Mouse (Mus musculus): Measurements from ENCODE around the gene Lhx8. TPM values are rescaled to one million over a fixed set of nuclear protein-coding genes. Genes with fewer than 3 reads are reported as not detected.

Gene Lhx8
- total and polyA plus RNA-seq, 3 experiments = 0.58 to 0.66 (median 0.58) TPM

DNA sequence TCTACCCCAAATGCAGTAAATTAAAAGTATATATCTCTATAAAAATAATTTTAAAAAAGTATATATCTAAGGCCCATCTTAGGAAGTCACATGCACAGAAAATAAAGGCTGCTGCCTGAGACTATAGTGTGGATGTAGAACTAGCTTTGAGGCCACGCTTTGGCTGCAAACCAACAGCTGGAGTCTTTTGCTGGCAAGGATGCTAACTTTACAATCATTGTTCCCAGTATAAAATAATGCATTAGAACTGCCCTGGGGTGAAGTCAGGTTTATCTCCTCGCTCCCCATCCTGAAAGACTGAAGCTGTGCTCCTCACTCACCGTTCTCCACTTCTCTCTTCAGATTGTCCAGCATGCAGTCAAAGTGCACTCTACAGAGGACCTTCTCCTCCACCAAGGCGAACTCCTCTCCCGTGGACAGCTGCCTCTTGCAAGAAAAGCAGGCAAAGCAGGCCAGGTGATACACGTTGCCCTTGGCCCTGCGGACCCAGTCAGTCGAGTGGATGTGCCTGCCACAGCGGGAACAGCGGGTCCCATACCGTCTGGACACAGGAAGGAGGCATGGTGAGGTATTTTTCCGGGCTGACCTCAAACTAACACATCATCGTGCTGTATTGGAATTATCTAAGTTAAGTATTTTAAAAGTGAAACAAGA is 8.4 kb downstream of the Lhx8 start:
- no peak for DNase-seq

DNA sequence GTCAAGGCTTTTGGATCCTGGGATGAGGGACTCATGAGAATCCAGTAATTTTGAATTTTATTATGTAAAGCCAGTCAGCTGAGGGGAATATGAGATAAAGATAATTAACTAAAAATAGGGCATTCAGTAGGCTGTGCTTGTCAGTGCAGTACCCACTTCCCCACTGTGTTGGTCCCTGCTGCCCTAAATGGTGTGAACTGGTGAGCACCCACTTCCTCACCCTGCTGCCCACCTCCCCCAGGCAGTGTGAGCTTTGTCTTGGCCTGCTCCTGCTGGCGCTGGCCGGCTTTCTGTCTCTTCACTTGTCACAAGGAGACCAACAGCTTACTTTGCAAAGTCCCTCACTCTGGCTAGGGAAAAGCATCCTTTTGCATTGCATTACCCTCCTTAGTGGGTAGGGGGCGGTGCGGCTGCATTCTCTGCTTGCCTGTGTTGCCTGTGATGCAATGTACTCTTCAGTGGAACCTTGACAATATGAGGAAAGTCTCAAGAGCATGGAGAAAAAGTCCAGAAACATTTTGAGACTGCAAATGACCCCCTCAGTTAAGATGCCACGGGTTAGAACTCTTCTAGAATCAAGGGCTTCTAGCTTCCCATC is 12.7 kb downstream of the Lhx8 start:
- DNase-seq = peak; percentile 17

DNA sequence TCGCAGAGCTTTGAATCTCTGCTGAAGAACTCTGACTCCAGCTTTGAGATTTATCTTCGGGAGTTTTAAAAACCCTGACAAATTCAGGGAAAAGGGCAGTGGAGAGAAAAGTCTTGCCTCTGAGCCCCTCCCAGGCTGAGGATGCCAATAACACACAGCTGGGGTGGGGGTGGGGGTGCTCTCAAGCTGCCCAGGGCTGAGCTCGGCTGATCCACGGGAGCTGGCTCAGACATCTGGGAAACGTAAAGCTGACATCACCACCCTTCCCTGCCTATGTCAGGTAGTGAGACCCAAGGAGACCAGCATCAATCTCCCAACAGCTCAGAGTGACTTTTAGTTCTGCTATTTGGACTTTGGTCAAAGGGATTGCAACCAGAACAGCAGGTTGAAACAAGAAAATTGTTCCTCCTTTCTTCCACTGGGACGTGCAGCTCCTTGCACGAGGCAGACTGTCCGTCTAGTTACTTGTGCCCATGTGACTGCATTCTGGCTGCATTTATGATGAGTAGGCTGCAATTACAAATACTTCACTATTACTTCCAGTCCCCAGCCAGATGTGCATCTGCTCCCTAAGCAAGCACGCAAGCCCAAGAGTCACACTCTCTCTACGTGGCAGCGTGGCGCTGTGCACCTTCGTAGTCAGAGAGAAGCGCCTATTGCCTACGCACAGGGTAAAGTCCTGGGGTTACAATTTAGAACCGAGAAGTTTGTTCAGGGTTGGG is 25.1 kb downstream of the Lhx8 start:
- no peak for DNase-seq

DNA sequence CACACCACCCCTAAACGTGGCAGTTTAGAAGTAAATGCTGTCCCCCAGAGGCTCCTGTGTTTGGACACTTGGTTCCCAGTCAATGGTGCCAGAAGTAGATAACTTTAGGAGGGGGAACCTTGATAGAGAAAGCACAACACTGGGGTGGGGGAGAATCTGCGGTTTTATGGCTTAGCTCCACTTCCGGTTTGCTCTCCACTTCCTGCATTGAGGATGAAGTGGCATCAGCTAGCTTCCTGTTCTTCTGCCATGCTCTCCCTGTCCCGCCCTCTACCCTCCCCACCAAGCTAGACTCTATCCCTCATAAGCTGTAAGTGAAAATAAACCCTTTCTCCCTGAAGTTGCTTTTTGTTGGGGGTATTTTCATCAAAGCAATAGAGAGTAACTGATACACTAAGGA is 29.4 kb downstream of the Lhx8 start:
- no peak for DNase-seq

- DNase-seq = no peak
These were observed 30.5 kb downstream of the Lhx8 start for GRCm38 (mm10) chr3:154300006-154300405.

DNA sequence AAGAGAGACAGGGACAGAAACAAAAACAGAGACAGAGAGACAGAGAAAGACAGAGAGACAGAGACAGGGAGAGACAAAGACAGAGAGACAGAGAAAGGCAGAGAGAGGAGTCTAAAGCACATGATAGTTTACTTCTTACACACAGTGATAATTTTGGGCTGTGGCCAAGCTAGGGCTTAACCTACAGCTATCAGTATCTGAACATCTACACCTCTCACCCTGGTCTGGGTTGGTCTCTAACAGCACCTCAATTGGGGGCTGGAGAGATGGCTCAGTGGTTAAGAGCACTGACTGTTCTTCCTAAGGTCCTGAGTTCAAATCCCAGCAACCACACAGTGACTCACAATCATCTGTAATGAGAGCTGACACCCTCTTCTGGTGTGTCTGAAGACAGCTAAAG is 32.0 kb downstream of the Lhx8 start:
- DNase-seq = no peak

- peak; percentile 5 for DNase-seq
These were observed 33.0 kb downstream of the Lhx8 start for GRCm38 (mm10) chr3:154297499-154297898.

- DNase-seq = no peak
These were observed 35.3 kb downstream of the Lhx8 start for GRCm38 (mm10) chr3:154294924-154295834.

- no peak for DNase-seq
These were observed 36.5 kb downstream of the Lhx8 start for GRCm38 (mm10) chr3:154293839-154294490.

GRCm38 (mm10) chr3:154292126-154292525 is 38.3 kb downstream of the Lhx8 start:
- no peak for DNase-seq

DNA sequence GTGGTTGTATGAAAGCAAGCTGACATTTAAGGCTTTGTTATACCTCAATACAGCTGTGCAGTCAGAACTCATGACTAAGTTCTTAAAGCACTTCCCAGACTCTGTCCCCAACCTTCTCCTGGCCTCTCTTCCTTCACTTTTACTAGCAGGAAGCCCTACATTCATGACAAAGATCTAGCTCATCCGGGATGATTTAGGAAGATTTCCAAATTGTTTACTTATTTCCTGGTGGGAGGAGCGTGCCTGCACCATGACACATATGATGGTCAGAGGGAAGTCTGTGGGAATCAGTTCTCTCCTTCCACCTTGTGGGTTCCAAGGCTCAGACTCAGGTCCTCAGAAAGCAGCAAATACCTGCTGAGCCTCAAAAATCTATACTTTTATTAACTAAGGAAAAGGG is 40.1 kb downstream of the Lhx8 start:
- no peak for DNase-seq

GRCm38 (mm10) chr3:154288429-154289069 is 41.9 kb downstream of the Lhx8 start:
- DNase-seq = no peak

DNA sequence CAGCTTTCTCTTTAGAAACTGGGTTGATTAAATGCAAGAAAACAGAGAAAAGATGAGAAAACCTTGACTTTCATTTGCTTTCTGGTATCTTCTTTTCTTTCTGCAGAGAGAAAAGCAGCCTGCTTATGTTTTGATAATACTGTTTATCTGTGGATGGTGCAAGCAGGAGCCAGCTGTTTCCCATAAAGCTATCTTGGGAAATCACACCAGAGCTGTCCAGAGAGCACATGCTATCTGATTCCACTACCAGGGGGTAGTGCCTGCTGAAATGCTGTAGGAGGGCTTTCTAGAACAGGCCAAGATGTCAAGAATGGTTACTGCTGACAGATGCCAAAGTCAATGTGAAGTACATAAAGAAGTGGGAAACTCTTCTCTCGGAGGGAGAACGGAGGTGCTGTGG is 43.2 kb downstream of the Lhx8 start:
- no peak for DNase-seq

GRCm38 (mm10) chr3:154285351-154285750 is 45.1 kb downstream of the Lhx8 start:
- no peak for DNase-seq

DNA sequence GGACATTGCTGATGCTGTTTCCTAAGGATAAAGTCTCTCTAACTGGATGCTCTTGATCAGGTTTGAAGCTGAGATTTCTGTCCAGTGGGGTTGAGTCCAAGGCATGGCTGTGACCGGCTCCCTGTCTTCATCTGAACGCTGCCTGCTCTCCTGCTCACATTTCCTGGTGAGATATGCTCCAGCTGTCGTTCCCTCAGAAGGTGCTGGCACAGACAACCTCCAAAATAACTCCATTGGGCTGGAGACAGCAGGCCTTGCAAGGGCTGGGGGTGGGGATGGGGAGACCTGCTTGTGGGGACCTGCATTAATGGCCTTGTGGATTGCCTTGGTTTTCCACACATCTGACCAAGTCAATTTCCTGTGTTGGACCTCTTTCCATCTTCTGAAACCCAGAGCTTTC is 46.2 kb downstream of the Lhx8 start:
- no peak for DNase-seq

- DNase-seq = no peak
These were observed 55.8 kb downstream of the Lhx8 start for GRCm38 (mm10) chr3:154274681-154275080.

- DNase-seq = peak; percentile 73
These were observed 60.6 kb downstream of the Lhx8 start for GRCm38 (mm10) chr3:154269757-154270366.

DNA sequence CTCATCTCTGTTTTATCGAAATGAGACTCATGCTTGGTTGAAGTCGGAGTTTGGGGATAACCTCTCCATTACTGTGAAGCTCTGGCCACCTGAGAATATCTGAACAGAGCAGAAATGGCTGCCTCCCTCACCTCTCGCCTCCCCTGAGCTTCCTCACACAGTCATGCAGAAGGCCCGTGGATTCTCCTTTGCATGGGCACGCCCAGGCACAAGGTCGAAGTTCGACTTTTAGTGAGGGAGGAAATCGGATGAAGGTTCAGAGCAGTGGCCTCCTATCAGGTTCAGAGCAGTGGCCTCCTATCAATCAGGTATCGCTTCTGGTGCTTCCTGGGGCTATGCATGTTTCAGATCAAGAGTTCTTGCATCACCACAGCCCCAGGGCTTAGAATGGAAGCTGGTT is 62.1 kb downstream of the Lhx8 start:
- no peak for DNase-seq

- DNase-seq = no peak
These were observed 73.1 kb downstream of the Lhx8 start for GRCm38 (mm10) chr3:154257312-154257711.

All from adrenal gland, adult 2 months (tissue).